Mouse (Mus musculus) thymus, postnatal 14 days (tissue): Measurements from ENCODE around the gene Efcab2.
A peak's percentile ranks its signal among the peaks of the same experiment; 100 is the strongest.
"Not testable (repeated sequence)": the region's sequence is repeated elsewhere in the genome, so short reads cannot be mapped to it uniquely, and the experiment has no call there.

Experiments used
- DNase-seq: peaks from one replicate; pipeline ENCODE4 v3.0.0; 2021

The Efcab2 gene

DNA sequence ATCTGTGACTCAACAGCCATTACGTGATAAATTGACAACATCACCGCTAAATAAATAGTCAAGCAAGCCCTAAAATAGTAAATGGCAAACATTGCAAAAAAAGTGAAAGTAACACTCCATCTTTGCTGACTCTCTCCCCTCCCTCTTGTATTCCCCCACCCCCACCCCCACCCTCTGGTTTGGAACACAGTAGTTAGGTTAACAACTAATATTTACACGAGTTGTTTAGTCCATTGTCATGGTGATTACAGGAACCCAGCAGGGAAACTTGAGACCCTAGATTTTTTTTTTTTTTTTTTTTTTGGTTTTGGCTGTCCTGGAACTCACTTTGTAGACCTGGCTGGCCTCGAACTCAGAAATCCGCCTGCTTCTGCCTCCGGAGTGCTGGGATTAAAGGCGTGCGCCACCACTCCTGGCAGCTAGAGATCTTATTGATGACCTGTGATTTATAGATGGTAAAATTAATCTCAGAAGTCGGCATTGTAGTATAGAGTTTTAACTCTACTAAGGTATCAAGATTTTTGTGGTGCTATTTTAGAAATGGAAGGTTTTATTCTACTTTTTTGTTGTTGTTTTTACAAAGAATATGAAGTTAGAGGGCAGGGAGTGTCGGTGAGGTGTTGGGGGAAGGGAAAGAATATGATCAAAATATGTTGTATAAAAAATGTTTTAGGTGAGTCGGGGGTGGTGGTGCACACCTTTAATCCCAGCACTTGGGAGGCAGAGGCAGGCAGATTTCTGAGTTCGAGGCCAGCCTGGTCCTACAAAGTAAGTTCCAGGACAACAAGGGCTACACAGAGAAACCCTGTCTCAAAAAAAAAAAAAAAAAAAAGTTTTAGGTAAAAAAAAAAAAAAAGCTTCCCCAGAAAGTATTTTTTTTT is 1.1 kb downstream of the Efcab2 start:
- DNase-seq: peak; percentile 9

DNA sequence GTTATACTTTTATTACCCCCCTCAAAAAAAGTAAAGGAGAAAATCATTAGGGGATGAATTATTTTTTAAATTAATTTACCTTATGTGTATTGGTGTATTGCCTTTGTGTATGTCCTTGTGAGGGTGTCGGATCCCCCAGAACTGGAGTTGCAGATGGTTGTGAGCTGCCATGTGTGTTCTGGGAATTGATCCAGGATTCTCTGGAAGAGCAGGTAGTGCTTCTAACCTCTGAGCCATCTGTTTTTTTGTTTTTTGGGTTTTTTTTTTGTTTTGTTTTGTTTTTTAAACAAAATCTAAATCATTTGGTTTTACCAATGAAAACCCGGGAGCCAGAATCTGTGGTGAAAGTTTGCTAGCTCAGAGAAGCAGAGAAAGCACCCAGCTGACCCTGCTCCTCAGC is 1.8 kb downstream of the Efcab2 start:
- no peak for DNase-seq

GRCm38 (mm10) chr1:178408901-178409361 is 3.0 kb downstream of the Efcab2 start:
- DNase-seq: no peak

DNA sequence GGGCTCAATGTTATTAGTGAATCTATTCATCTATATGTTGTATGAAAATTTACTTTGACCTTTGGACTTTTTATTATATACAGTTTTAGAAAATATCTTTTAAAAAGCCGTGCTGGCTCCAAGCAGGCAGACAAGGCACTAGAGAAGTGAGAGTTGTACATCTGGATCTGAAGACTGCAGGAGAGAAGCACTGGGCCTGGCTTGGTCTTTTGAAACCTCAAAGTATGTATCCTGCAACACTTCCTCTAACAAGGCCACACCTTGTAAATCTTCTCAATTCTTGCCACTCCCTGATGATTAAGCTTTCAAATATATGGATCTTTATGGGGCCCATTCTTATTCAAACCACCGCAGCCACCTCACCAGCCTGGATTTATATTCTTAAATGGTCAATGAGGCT is 7.5 kb downstream of the Efcab2 start:
- DNase-seq: not testable (repeated sequence)

GRCm38 (mm10) chr1:178419608-178420007 is 13.7 kb downstream of the Efcab2 start:
- DNase-seq: no peak

- no peak for DNase-seq
Observed at GRCm38 (mm10) chr1:178423662-178424061, 17.8 kb downstream of the Efcab2 start.

- no peak for DNase-seq
Observed at GRCm38 (mm10) chr1:178431619-178432444, 25.9 kb downstream of the Efcab2 start.

DNA sequence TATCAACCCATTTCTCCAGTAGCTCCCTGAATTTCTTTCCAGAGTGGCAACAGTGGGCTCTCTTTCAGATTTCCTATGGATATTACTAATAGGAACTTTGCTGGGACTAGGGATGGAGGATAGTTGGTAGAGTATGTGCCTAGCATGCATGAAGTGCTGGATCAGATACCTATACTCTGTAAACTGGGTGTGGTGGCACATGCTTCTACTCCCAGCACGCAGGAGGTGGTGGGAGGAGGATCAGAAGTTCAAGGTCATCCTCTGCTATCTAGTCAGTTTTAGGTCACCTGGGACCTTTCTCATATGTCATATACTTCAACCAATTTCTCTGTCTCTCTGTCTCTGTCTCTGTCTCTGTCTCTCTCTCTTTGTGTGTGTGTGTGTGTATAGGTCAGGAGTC is 27.7 kb downstream of the Efcab2 start:
- DNase-seq: no peak

- no peak for DNase-seq
Observed at GRCm38 (mm10) chr1:178444407-178444806, 38.5 kb downstream of the Efcab2 start.

GRCm38 (mm10) chr1:178447036-178447435 is 41.2 kb downstream of the Efcab2 start:
- DNase-seq: no peak

GRCm38 (mm10) chr1:178448271-178448744 is 42.4 kb downstream of the Efcab2 start:
- no peak for DNase-seq

- DNase-seq: peak; percentile 75
Observed at GRCm38 (mm10) chr1:178449172-178449571, 43.3 kb downstream of the Efcab2 start.

GRCm38 (mm10) chr1:178449933-178450332 is 44.0 kb downstream of the Efcab2 start:
- DNase-seq: no peak

DNA sequence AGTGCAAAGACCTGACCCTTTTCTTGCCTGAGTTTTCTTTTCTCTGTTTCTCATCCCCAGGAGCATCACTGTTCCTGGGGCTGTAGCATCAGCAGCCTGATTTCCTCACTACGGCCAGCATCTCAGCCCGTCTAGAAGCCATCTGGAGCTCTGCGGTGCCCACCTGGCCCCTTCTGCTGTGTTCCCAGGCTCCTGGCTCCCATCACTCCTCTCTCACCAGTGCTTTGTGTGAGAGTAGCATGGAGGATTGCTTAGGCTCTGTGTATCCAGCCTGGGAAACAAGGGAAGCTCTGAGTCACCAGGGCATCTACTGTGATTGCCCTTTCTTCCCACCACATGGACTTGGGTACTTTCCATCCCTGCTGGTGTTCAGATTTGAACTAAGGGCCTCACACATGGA is 48.2 kb downstream of the Efcab2 start:
- no peak for DNase-seq

DNA sequence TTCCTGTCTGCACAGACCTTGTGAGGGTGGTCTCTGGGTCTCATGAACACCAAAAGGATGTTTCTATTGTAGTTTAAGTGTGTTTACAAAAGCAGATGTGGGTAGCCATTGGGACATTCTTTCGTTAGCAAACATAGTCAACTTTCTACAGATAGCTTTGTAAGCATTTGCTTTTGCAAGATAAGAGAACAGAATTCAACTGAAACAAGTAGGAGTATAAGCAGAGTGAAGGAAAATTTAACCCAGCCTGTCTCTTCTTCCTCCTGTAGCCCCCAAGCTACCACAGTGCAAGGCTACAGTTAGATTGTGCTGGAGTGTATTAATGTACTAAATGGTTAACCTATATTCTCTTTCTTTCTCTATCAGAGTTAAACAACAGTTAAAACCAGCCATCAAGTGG is 49.2 kb downstream of the Efcab2 start:
- DNase-seq: no peak

DNA sequence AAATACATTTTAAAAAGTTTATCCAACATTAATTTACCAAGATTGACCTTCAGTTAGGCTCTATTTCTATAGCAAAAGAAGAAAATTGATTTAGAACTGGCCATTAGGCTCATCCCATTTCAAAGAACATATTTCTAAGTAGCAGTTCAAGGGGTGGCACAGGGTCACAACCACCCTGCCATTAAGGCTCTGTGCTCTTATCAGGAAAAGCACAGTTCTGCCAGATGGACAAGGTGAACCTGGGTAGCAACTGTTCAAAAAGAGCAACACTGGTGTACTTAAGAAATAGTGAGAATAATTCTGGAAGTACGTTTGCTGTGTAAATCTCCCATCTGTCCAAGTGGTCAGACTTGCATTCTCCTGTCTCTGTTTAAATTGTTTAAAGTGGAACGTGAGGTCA is 52.1 kb downstream of the Efcab2 start:
- no peak for DNase-seq

GRCm38 (mm10) chr1:178463712-178464111 is 57.8 kb downstream of the Efcab2 start:
- peak; percentile 83 for DNase-seq

DNA sequence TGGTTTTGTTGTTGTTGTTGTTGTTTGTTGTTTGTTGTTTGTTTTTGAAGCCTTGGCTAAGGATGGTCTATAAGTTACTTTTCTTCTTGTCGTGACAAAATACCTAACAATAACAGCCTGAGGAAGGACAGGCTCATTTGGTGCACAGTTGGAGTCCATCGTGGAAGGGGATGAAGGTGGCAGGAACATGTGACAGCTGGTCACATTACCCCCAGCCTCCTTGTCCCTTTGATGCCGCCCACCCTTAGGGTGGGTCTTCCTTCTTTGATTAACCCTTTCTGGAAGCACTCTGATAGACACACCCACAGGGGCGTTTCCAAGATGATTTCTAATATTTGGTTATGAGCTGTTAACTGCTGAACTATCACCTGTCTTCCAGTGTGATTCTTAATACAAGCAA is 58.3 kb downstream of the Efcab2 start:
- no peak for DNase-seq

GRCm38 (mm10) chr1:178467594-178467993 is 61.7 kb downstream of the Efcab2 start:
- no peak for DNase-seq

- DNase-seq: peak; percentile 22
Observed at GRCm38 (mm10) chr1:178468280-178468679, 62.4 kb downstream of the Efcab2 start.

GRCm38 (mm10) chr1:178483854-178484253 is 78.0 kb downstream of the Efcab2 start:
- no peak for DNase-seq

GRCm38 (mm10) chr1:178485138-178485867 is 79.4 kb downstream of the Efcab2 start:
- no peak for DNase-seq

GRCm38 (mm10) chr1:178485868-178486220 is 80.0 kb downstream of the Efcab2 start:
- no peak for DNase-seq
